32 mouse cellular contexts compared by ENCODE assay signal in the genomic region with DNA sequence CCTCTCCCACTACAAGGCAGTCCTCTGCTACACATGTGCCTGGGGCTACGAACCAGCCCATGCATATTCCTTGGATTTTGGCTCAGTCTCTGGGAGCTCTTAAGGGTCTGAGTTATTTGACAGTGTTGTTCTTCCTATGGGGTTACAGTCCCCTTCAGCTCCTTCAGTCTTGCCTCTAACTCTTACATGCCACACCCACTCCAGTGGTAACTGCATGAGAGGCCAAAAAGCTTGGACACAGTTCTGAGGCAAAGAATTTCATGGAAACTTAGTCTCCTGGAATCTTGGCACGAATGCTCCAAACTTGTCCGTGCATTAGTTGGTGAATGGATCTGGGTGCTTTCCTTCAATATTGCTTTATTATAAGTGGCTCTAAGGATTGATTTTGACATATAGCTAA.
DNase-seq lines count a peak whose midpoint lies in the region; ATAC-seq lines count a peak whose summit lies in the region.
"Had no signal": no experiment of that assay in that cellular context is flagged by ENCODE, and none has a peak within 500 bp of the region (broad histone marks: within the 10 kb centered on the region; RNA-seq: fewer than 3 reads in every experiment).

No protein-coding gene starts in this region.

- no peak overlapping the region for H3K4me3 ChIP-seq in embryonic facial prominence, embryonic 13.5 days
- no peak overlapping the region for H3K4me3 ChIP-seq in embryonic facial prominence, embryonic 10.5 days
- no peak overlapping the region for H3K4me3 ChIP-seq in kidney, embryonic 14.5 days (ENCODE audit: low read length)
- H3K4me3 ChIP-seq: hindbrain, embryonic 10.5 days; hindbrain, embryonic 15.5 days; layer of hippocampus, adult 2 months; left cerebral cortex, adult 2 months; limb, embryonic 13.5 days; liver, embryonic 13.5 days; megakaryocyte, embryonic 14.5 days; midbrain, embryonic 12.5 days; myocyte; neural tube, embryonic 13.5 days had no signal

- H3K4me1 ChIP-seq in embryonic facial prominence, embryonic 13.5 days, result peaks cover 3% of the 10 kb centered on the region; the same call in 1 of the 2 replicates
- no peaks in the 10 kb centered on the region for H3K4me1 ChIP-seq in embryonic facial prominence, embryonic 10.5 days
- H3K4me1 ChIP-seq in kidney, embryonic 14.5 days (ENCODE audit: control insufficient read depth, insufficient read depth, low read length), result no peaks in the 10 kb centered on the region
- H3K4me1 ChIP-seq: hindbrain, embryonic 10.5 days; hindbrain, embryonic 15.5 days; limb, embryonic 13.5 days; liver, embryonic 13.5 days; megakaryocyte, embryonic 14.5 days; midbrain, embryonic 12.5 days; neural tube, embryonic 13.5 days had no signal

- no peak overlapping the region for H3K27ac ChIP-seq in embryonic facial prominence, embryonic 13.5 days
- H3K27ac ChIP-seq in embryonic facial prominence, embryonic 10.5 days (replicated peaks), result no peak overlapping the region
- H3K27ac ChIP-seq in kidney, embryonic 14.5 days (ENCODE audit: low read depth, low read length), result no peak overlapping the region
- H3K27ac ChIP-seq: hindbrain, embryonic 10.5 days; hindbrain, embryonic 15.5 days; kidney, postnatal 0 days; layer of hippocampus, adult 2 months; left cerebral cortex, adult 2 months; limb, embryonic 13.5 days; liver, embryonic 13.5 days; midbrain, embryonic 12.5 days; neural tube, embryonic 13.5 days; stomach, postnatal 0 days had no signal

- 64% methylated on average over 3 of the region's 3 CpGs for WGBS in embryonic facial prominence, embryonic 13.5 days
- 84% methylated on average over 3 of the region's 3 CpGs for WGBS in embryonic facial prominence, embryonic 10.5 days
- 78% methylated on average over 3 of the region's 3 CpGs for WGBS in kidney, embryonic 14.5 days

- H3K36me3 ChIP-seq in embryonic facial prominence, embryonic 13.5 days, result no peaks in the 10 kb centered on the region
- no peaks in the 10 kb centered on the region for H3K36me3 ChIP-seq in embryonic facial prominence, embryonic 10.5 days (replicated peaks)
- H3K36me3 ChIP-seq in kidney, embryonic 14.5 days (ENCODE audit: control insufficient read depth, insufficient read depth, low read length), result no peaks in the 10 kb centered on the region
- H3K36me3 ChIP-seq: hindbrain, embryonic 10.5 days; hindbrain, embryonic 15.5 days; limb, embryonic 13.5 days; liver, embryonic 13.5 days; midbrain, embryonic 12.5 days; neural tube, embryonic 13.5 days had no signal

- DNase-seq in embryonic facial prominence, embryonic 10.5 days (ENCODE audit: low spot score), result no peak
- DNase-seq in kidney, adult 9 months, result peak; percentile 30
- peak; percentile 48 for DNase-seq in ZHBTc4 (ENCODE audit: low read depth, low spot score)
- DNase-seq in gastrocnemius, postnatal 25 days, result no peak
- DNase-seq in heart, adult 11 months, result no peak
- DNase-seq in cerebellum, adult 11-12 months, result no peak
- DNase-seq: adrenal gland, postnatal 25 days; cerebellum, adult 18-20 months; cerebellum, postnatal 10 days; heart, postnatal 14 days; liver, embryonic 13.5 days; lung, adult 18-20 months; lung, postnatal 4 days; right cerebral cortex, postnatal 4 days; thymus, adult 18-20 months; thymus, postnatal 36 days had no signal

- H3K4me2 ChIP-seq in embryonic facial prominence, embryonic 13.5 days, result no peak overlapping the region
- no peak overlapping the region for H3K4me2 ChIP-seq in kidney, embryonic 14.5 days (replicated peaks; ENCODE audit: low read depth, low read length)
- H3K4me2 ChIP-seq: hindbrain, embryonic 15.5 days; limb, embryonic 13.5 days; liver, embryonic 13.5 days; midbrain, embryonic 12.5 days; neural tube, embryonic 13.5 days had no signal

- no peaks in the 10 kb centered on the region for H3K27me3 ChIP-seq in embryonic facial prominence, embryonic 13.5 days
- no peaks in the 10 kb centered on the region for H3K27me3 ChIP-seq in embryonic facial prominence, embryonic 10.5 days (replicated peaks; ENCODE audit: low read depth, poor library complexity, severe bottlenecking)
- no peaks in the 10 kb centered on the region for H3K27me3 ChIP-seq in kidney, embryonic 14.5 days (ENCODE audit: control insufficient read depth, insufficient read depth, low read length)
- H3K27me3 ChIP-seq: hindbrain, embryonic 15.5 days; limb, embryonic 13.5 days; liver, embryonic 13.5 days; megakaryocyte, embryonic 14.5 days; midbrain, embryonic 12.5 days; neural tube, embryonic 13.5 days had no signal

- H3K9ac ChIP-seq in embryonic facial prominence, embryonic 13.5 days, result no peak overlapping the region
- no peak overlapping the region for H3K9ac ChIP-seq in kidney, embryonic 14.5 days (ENCODE audit: low read depth, low read length)
- H3K9ac ChIP-seq: hindbrain, embryonic 15.5 days; limb, embryonic 13.5 days; liver, embryonic 13.5 days; midbrain, embryonic 12.5 days; neural tube, embryonic 13.5 days had no signal

- H3K9me3 ChIP-seq in embryonic facial prominence, embryonic 13.5 days, result no peaks in the 10 kb centered on the region
- H3K9me3 ChIP-seq in embryonic facial prominence, embryonic 10.5 days, result no peaks in the 10 kb centered on the region
- H3K9me3 ChIP-seq in kidney, embryonic 14.5 days (ENCODE audit: control insufficient read depth, low read length), result no peaks in the 10 kb centered on the region
- H3K9me3 ChIP-seq: hindbrain, embryonic 10.5 days; hindbrain, embryonic 15.5 days; limb, embryonic 13.5 days; liver, embryonic 13.5 days; megakaryocyte, embryonic 14.5 days; midbrain, embryonic 12.5 days; neural tube, embryonic 13.5 days had no signal

- peak; percentile 75; the same call in 1 of the 2 replicates for ATAC-seq in embryonic facial prominence, embryonic 13.5 days (ENCODE audit: insufficient number of reproducible peaks, insufficient read depth, low FRiP score, low TSS enrichment, low read depth)
- ATAC-seq in kidney, embryonic 14.5 days (ENCODE audit: low FRiP score, low TSS enrichment), result no peak
- ATAC-seq: forebrain, embryonic 16.5 days; inflammation-experienced regulatory T-cells, adult 6 months; lung, postnatal 0 days had no signal

Comparison
In these comparisons a context has a peak if more than half of its experiments do, and no peak if none do; other contexts are left out.
1. DNase-seq: peak in kidney, adult 9 months (single experiment) and ZHBTc4 (single experiment); none in embryonic facial prominence, embryonic 10.5 days (single experiment), gastrocnemius, postnatal 25 days (single experiment), heart, adult 11 months (single experiment) and cerebellum, adult 11-12 months (single experiment).